15 mouse cellular contexts compared by ENCODE assay signal in genomic region chr1:63098831-63099230, GRCm38 (mm10).
"Had no signal": no experiment of that assay in that cellular context is flagged by ENCODE, and none has a peak within 500 bp of the region (broad histone marks: within the 10 kb centered on the region; RNA-seq: fewer than 3 reads in every experiment).

No protein-coding gene starts in this region.

- H3K9ac ChIP-seq: lung, embryonic 14.5 days; midbrain, embryonic 12.5 days; neural tube, embryonic 12.5 days; stomach, embryonic 15.5 days had no signal

- H3K9me3 ChIP-seq: midbrain, embryonic 10.5 days; midbrain, embryonic 12.5 days; neural tube, embryonic 12.5 days; stomach, embryonic 15.5 days had no signal

- H3K27me3 ChIP-seq: midbrain, embryonic 12.5 days; neural tube, embryonic 12.5 days; stomach, embryonic 15.5 days had no signal

- H3K4me3 ChIP-seq: midbrain, embryonic 10.5 days; midbrain, embryonic 12.5 days; neural tube, embryonic 12.5 days; stomach, embryonic 15.5 days had no signal

- H3K4me1 ChIP-seq: midbrain, embryonic 10.5 days; midbrain, embryonic 12.5 days; neural tube, embryonic 12.5 days; stomach, embryonic 15.5 days had no signal

- ATAC-seq: midbrain, embryonic 16.5 days had no signal

- DNase-seq: lung, adult 18-20 months; lung, embryonic 14.5 days; lung, postnatal 10 days; lung, postnatal 4 days; midbrain, embryonic 14.5 days; right cerebral cortex, postnatal 14 days; thymus, adult 2 months; thymus, postnatal 25 days; thymus, postnatal 4 days had no signal

- H3K27ac ChIP-seq: midbrain, embryonic 10.5 days; midbrain, embryonic 12.5 days; neural tube, embryonic 12.5 days; stomach, embryonic 15.5 days; stomach, postnatal 0 days had no signal
